Mouse (Mus musculus) intestine, embryonic 15.5 days (tissue): ENCODE results near the gene Ppm1a. TPM values are rescaled to one million over a fixed set of nuclear protein-coding genes. Genes with fewer than 3 reads are reported as not detected.

Experiments used
- ATAC-seq: fragments of 200-750 bp; cut with Nextera tagmentation; 2 replicates; pipeline ENCODE4 v1.8.0; 2017; ENCODE audit warnings: moderate TSS enrichment, moderate library complexity
- H3K27ac ChIP-seq: fragments of 300-500 bp; sonication (generic); 2 replicates; pipeline ENCODE4 v1.5.1; 2015; ENCODE audit warnings: mild to moderate bottlenecking, inconsistent platforms
- H3K27me3 ChIP-seq: fragments of 300-500 bp; sonication (generic); replicated peaks from 2 replicates; pipeline ENCODE4 v1.6.1; 2015; ENCODE audit warnings: inconsistent platforms
- H3K36me3 ChIP-seq: fragments of 300-500 bp; sonication (generic); 2 replicates; pipeline ENCODE4 v1.6.1; 2015; ENCODE audit warnings: inconsistent platforms
- H3K4me1 ChIP-seq: fragments of 300-500 bp; sonication (generic); replicated peaks from 2 replicates; pipeline ENCODE4 v1.6.1; 2015; ENCODE audit warnings: inconsistent platforms
- H3K4me2 ChIP-seq: fragments of 300-500 bp; sonication (generic); replicated peaks from 2 replicates; pipeline ENCODE4 v1.6.1; 2015; ENCODE audit warnings: mild to moderate bottlenecking, inconsistent platforms
- H3K4me3 ChIP-seq: fragments of 300-500 bp; sonication (generic); replicated peaks from 2 replicates; pipeline ENCODE4 v1.5.1; 2015; ENCODE audit warnings: inconsistent platforms
- H3K9ac ChIP-seq: fragments of 300-500 bp; sonication (generic); 2 replicates; pipeline ENCODE4 v1.6.1; 2015; ENCODE audit warnings: inconsistent platforms
- H3K9me3 ChIP-seq: fragments of 300-500 bp; sonication (generic); 2 replicates; pipeline ENCODE4 v1.6.1; 2016; ENCODE audit warnings: inconsistent platforms
- WGBS: fragments of 180-500 bp; shearing (Covaris S2); methylation state at CpG from one replicate; pipeline ENCODE4 v1.1.7; 2015; 5-methylcytosine and 5-hydroxymethylcytosine counted together
- polyA plus RNA-seq: library from polyadenylated mRNA; unstranded; fragments of >200 nt; fragmentation: Nextera tagmentation; extraction: Ambion mirVana; gene quantifications from 2 replicates; pipeline ENCODE4 v1.2.1, GENCODE M21; 2015

Gene Ppm1a
- polyA plus RNA-seq, 1 experiment from 2014 or later: 56.5 TPM

DNA sequence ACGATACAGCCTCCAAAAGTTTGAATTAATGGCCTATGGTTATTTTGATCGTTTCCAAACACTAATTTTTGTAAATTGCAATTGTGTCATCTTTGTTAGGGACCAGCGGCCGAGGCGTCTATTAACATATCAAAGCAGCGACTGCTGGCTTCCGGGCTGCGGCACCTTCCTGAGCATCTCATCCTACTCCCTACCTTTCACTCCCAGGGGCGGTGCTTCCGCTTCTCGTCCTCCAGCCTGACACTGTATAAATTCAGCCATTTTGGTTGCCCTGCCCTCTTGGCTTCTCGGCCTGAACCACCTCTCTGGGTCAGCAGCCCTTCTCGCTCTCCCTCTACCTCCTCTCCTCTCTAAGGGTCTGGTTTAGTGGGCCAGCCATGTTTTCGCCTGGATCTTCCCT, 11.8 kb upstream of the Ppm1a start:
- Histone ChIP-seq H3K4me3 (no peak overlapping the region), H3K4me2 (no peak overlapping the region), H3K27me3 (no peaks in the 10 kb centered on the region), H3K36me3 (no peaks in the 10 kb centered on the region), H3K9me3 (no peaks in the 10 kb centered on the region), H3K4me1 (no peaks in the 10 kb centered on the region), H3K27ac (no peak overlapping the region), H3K9ac (no peak overlapping the region)
- no peak for ATAC-seq
- WGBS: 67% methylated on average over 14 of the region's 14 CpGs

DNA sequence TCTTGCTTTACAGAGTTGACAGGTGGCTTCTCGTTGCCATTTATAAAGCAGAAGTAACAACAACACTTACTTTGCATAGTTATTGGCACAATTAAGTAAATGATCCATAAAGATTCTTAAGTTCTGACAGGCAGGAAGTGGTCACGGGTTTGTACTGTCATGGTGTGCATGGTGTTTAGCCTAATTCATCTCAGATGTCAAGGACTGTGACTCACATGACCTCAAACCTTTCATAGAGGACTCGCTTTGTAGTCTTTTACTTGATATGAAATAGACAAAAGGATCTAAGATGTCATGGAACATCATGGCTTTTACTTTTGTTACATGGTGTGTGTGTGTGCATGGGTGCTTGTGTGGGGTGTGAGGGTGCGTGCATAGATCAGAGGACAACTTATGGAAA, 8.9 kb upstream of the Ppm1a start:
- Histone ChIP-seq H3K9me3 (no peaks in the 10 kb centered on the region), H3K27ac (no peak overlapping the region)
- 83% methylated on average over 4 of the region's 4 CpGs for WGBS

DNA sequence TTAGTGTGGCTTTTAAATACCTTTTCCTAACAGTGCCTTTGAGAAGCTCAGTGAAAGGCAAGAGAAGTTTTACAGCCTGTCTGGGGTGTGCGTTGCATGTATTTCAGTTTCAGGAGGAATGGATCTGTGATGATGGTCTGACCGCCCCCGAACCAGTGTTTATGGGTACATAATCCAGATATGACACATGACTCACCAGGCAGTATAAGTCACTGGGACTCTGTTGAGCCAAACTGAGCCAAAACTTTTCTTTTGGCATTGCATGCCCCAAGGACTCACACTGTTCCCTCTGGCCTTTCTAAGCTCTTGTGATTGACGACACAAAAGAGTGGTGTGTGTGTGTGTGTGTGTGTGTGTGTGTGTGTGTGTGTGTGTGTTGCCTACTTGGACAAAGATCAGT, 8.4 kb upstream of the Ppm1a start:
- Histone ChIP-seq H3K9ac (no peak overlapping the region), H3K27ac (no peak overlapping the region), H3K9me3 (no peaks in the 10 kb centered on the region), H3K4me3 (no peak overlapping the region), H3K36me3 (no peaks in the 10 kb centered on the region), H3K4me2 (no peak overlapping the region), H3K4me1 (no peaks in the 10 kb centered on the region), H3K27me3 (no peaks in the 10 kb centered on the region)
- WGBS: 75% methylated on average over 4 of the region's 4 CpGs
- ATAC-seq: no peak

More for the DNA sequence above, 8.9 kb upstream of the Ppm1a start:
- Histone ChIP-seq H3K4me3 (no peak overlapping the region), H3K4me2 (no peak overlapping the region), H3K36me3 (no peaks in the 10 kb centered on the region), H3K4me1 (no peaks in the 10 kb centered on the region), H3K9ac (no peak overlapping the region), H3K27me3 (no peaks in the 10 kb centered on the region)
- ATAC-seq: no peak

DNA sequence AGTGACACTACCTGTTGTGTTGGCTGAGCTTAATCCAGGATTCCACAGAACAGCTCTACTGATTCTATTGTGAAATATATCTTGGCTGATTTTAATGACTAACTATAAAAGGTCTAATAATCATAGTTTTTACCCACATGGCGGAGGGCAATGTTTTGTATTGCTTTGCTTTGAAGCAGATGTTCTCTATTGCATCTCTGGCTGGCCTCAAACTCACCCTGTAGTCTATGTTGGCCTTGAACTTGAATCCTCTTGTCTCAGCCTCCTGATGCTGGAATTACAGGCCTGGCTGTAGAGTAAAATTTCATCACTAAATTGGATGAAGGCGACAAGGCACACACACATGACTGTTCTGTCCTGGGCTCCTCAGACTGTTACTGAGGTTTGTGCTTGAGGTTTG, 7.8 kb upstream of the Ppm1a start:
- no peak overlapping the region for H3K4me2 ChIP-seq
- no peaks in the 10 kb centered on the region for H3K36me3 ChIP-seq
- H3K4me1 ChIP-seq: no peaks in the 10 kb centered on the region
- no peak for ATAC-seq
- no peaks in the 10 kb centered on the region for H3K27me3 ChIP-seq
- H3K4me3 ChIP-seq: no peak overlapping the region
- H3K9me3 ChIP-seq: no peaks in the 10 kb centered on the region
- 90% methylated on average over 2 of the region's 2 CpGs for WGBS
- H3K9ac ChIP-seq: no peak overlapping the region
- H3K27ac ChIP-seq: no peak overlapping the region

DNA sequence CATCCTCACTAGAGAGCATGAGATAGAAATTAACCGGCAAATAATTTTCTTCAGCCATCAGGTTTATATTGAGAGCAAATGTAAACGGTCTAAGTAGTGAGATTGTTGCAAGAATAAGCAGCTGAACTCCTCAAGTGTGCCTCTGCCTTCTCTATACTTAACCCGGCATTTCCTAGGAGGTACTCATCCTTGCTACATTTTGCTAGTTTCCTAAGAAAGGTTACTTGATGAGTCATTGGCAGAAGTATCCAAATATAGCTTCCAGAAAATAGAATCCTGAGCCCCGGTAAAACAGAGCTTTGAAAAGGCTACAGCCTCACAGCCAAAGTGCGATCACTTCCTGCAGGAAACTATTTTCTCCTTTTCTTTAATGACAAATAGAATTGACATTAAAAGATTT, 7.2 kb upstream of the Ppm1a start:
- Histone ChIP-seq H3K4me3 (no peak overlapping the region), H3K4me2 (no peak overlapping the region), H3K4me1 (no peaks in the 10 kb centered on the region), H3K9me3 (no peaks in the 10 kb centered on the region), H3K36me3 (no peaks in the 10 kb centered on the region), H3K27ac (no peak overlapping the region), H3K27me3 (no peaks in the 10 kb centered on the region), H3K9ac (no peak overlapping the region)
- ATAC-seq: no peak
- 58% methylated on average over 5 of the region's 5 CpGs for WGBS

DNA sequence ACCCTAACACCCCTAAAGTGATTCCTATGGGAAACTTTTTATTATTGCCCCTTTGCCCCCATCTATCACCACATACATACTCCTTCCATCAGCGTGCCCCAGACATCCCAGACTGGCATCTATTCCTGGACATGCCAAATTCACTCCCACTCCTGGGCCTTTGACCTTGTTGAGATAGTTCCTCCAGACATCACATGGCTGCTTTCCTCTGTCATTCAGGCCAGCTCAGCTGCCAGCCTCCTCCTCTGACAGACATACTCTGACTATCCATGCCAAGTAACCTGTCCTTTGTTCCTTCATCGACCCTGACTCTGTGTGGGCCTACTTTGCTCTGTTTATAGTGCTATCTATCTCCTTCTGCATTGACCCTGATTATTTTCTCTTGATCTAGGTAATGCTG, 6.6 kb upstream of the Ppm1a start:
- ATAC-seq: no peak
- Histone ChIP-seq H3K9me3 (no peaks in the 10 kb centered on the region), H3K4me1 (no peaks in the 10 kb centered on the region), H3K27ac (no peak overlapping the region), H3K4me3 (no peak overlapping the region), H3K36me3 (no peaks in the 10 kb centered on the region), H3K27me3 (no peaks in the 10 kb centered on the region), H3K4me2 (no peak overlapping the region), H3K9ac (no peak overlapping the region)
- WGBS: 78% methylated on average over 2 of the region's 2 CpGs

DNA sequence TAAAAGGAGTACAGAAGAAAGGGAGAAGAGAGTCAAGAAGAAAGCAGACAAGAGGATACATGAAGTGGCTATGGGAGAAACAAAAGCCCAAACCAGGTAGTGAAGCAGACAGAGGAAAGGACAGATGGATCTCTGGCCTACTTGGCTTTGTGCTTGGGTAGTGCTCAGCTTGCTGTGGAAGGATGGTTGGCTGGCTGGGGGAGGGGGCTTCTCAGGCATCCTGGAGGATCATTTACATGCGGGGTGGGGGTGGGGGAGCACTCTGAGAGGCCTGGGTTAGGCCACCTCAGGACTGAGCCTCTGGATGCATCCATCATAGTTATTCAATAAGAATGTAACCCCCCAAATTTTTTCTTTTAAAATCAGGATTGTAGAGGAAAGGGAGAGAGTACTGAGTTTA, 341 bp downstream of the Ppm1a start:
- 17% methylated on average over 1 of the region's 1 CpGs for WGBS
- no peak for ATAC-seq

DNA sequence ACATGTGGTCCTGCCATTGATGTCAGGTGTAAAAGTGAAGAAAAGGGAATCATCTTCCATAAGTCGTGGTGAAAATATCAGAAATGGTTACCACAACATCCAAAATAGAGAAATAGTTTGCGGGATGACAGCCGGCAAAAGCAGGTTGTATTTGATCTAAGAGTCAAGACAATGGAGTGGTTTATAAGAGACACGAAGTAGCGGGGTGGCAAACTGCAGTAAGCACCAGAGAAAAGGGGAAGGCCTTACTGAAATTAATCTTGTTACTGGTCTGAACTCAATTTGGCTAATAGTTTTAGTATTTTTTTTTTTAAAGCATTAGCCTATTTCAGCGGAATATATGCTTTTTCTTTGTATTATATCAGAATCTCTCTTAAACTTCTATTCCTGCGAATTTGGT, 2.7 kb downstream of the Ppm1a start:
- 12% methylated on average over 7 of the region's 7 CpGs for WGBS
- ATAC-seq: no peak
- H3K27ac ChIP-seq: peak overlapping the region; percentile 98; the same call in 1 of the 2 replicates
- no peaks in the 10 kb centered on the region for H3K36me3 ChIP-seq
- peaks cover 7% of the 10 kb centered on the region; the same call in 1 of the 2 replicates for H3K4me1 ChIP-seq
- no peaks in the 10 kb centered on the region for H3K9me3 ChIP-seq
- H3K27me3 ChIP-seq: no peaks in the 10 kb centered on the region
- no peak overlapping the region for H3K9ac ChIP-seq
- peak overlapping the region; percentile 73 for H3K4me2 ChIP-seq
- H3K4me3 ChIP-seq: peak overlapping the region; percentile 90

More for the DNA sequence above, 341 bp downstream of the Ppm1a start:
- Histone ChIP-seq H3K9ac (no peak overlapping the region), H3K27me3 (no peaks in the 10 kb centered on the region), H3K9me3 (no peaks in the 10 kb centered on the region), H3K36me3 (no peaks in the 10 kb centered on the region), H3K4me3 (no peak overlapping the region), H3K4me1 (peaks cover 5% of the 10 kb centered on the region; the same call in 1 of the 2 replicates), H3K27ac (no peak overlapping the region), H3K4me2 (no peak overlapping the region)

DNA sequence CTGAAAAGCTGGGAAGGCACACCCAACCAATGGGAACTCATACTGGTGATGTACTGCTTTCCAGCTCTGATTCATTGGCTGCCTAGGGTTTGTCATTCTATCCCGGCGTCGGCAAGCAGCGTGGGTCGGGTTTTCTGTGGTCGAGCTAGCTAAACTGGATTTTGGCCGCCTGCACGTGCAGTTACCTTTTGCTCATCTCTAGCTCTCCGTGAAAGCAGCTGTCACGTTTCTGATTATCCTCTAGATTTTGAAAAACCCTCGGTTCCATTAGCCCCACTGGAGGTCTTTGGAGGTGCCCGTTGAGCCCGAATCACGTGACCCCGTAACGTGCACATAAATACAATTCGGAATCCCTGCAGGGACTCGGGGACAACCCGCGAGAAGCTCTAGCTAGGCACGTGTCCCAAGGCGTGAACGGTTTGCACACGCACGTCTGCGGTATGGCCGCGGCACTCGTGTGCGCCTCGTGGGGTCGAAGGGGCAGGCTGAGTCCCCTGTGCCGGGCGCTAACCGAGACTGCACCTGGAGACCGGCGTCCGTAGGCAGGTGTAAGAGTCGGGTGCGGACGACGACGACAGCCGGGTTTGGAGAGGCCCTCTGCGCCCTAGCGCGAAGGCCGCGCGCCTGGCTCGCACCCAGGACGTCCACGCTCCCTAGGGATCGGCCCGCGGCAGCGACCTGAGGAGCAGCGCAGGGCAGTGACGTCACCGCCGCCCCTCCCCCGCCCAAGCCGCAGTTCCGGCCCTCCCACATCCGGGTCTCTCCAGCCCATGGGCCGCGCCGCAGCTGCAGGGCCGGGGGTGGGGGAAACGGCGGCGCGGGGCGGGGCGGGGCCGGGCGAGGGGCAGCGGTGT, 3.3 kb downstream of the Ppm1a start:
- Histone ChIP-seq H3K4me3 (peak overlapping the region; percentile 90), H3K9me3 (no peaks in the 10 kb centered on the region), H3K4me1 (peaks cover 7% of the 10 kb centered on the region; the same call in 1 of the 2 replicates), H3K27ac (peak overlapping the region; percentile 98), H3K4me2 (peak overlapping the region; percentile 73), H3K27me3 (no peaks in the 10 kb centered on the region), H3K9ac (peak overlapping the region; percentile 97), H3K36me3 (no peaks in the 10 kb centered on the region)
- ATAC-seq: peak; percentile 94
- under 1% methylated on average over 64 of the region's 78 CpGs for WGBS

DNA sequence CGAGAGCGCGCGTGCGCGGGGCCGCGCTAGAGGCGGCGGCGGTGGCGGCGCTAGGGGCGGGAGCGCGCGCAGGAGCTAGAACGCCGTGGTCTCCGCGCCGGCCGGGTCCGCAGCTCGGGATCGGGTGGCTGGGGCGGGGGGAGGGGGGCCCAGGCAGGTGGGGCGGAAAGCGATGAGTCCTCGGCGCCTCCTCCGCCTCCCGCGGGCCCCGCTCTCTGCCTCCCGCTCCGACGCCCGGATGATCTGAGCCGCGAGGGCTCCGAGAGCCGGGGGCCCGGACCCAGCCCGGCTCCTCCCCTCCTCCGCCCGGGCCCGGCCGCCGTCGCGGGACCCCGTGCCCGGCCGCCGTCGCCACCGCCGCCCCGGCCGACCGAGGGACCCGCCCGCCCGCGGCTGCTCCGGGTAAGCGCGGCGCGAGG, 4.0 kb downstream of the Ppm1a start:
- Histone ChIP-seq H3K9ac (peak overlapping the region; percentile 97), H3K4me2 (peak overlapping the region; percentile 59), H3K4me1 (peaks cover 7% of the 10 kb centered on the region; the same call in 1 of the 2 replicates), H3K36me3 (no peaks in the 10 kb centered on the region), H3K27me3 (no peaks in the 10 kb centered on the region), H3K9me3 (no peaks in the 10 kb centered on the region), H3K4me3 (peak overlapping the region; percentile 90), H3K27ac (peak overlapping the region; percentile 98)
- under 1% methylated on average over 40 of the region's 71 CpGs for whole genome bisulfite sequencing
- peak; percentile 79 for ATAC-seq

DNA sequence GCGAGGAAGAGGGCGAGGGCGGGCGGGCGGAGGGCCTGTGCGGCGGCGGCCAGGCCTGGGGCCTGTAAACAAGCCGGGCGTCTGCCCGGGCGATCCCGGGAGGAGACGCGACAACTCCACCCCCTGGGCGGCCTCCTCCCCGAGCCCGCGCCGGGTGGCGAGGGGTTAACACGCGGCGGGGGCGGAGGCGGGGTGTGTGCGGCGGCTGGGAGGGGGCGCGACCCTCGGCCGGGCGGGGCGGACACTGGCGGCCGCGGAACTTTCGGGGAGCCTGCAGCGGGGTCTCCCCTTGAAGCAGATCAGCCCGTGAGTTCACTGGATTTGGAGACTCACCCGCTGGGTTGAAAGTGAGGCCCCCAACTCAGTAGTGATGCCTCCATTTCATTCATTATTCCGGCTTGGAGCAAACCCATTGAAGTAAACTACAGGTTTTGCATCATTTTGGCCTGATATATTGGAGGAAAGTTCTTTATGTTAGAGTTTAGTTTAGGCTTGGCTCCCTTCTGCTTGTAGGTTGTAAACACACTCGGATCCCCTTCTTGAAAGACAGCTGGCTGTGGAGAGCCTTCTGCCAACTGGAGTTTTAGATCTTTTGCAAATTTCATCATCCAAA, 4.5 kb downstream of the Ppm1a start:
- peak overlapping the region; percentile 98 for H3K27ac ChIP-seq
- peak; percentile 74 for ATAC-seq
- peak overlapping the region; percentile 97 for H3K9ac ChIP-seq
- peak overlapping the region; percentile 90 for H3K4me3 ChIP-seq
- peaks cover 7% of the 10 kb centered on the region; the same call in 1 of the 2 replicates for H3K4me1 ChIP-seq
- no peaks in the 10 kb centered on the region for H3K9me3 ChIP-seq
- under 1% methylated on average over 35 of the region's 43 CpGs for WGBS
- H3K4me2 ChIP-seq: peak overlapping the region; percentile 59
- no peaks in the 10 kb centered on the region for H3K27me3 ChIP-seq
- no peaks in the 10 kb centered on the region for H3K36me3 ChIP-seq

DNA sequence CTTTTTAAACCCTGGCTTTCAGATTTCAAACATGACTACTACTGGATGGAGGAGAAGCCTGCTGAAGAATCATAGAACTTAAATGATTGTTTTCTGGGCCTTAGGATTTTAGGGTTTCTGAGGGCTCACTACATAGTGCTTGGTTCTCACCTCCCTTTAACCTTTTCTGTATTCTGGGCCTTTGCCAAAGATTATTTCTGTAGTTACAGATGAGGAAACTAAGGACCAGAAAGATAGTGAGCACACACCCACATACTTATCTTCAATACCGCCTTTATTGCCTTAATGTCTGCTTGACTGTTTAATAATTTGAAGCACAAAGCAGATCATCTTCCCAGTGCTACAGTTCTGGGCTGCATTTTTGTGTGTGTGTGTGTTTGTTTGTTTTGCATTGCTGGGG, 5.2 kb downstream of the Ppm1a start:
- Histone ChIP-seq H3K27ac (peak overlapping the region; percentile 98; the same call in 1 of the 2 replicates), H3K4me2 (peak overlapping the region; percentile 59)

More for the DNA sequence above, 5.2 kb downstream of the Ppm1a start:
- Histone ChIP-seq H3K27me3 (no peaks in the 10 kb centered on the region), H3K36me3 (no peaks in the 10 kb centered on the region), H3K4me3 (peak overlapping the region; percentile 90), H3K9ac (peak overlapping the region; percentile 97; the same call in 1 of the 2 replicates), H3K9me3 (no peaks in the 10 kb centered on the region), H3K4me1 (peaks cover 5% of the 10 kb centered on the region; the same call in 1 of the 2 replicates)
- 9% methylated on average over 1 of the region's 1 CpGs for WGBS
- no peak for ATAC-seq
